Mouse (Mus musculus): ENCODE results near the gene Lcp2. TPM values are rescaled to one million over a fixed set of nuclear protein-coding genes. Genes with fewer than 3 reads are reported as not detected.

Lcp2 gene
- polyA plus RNA-seq, 1 experiment from 2014 or later: 1.2 TPM

GRCm38 (mm10) chr11:34050063-34050462 is 3.3 kb downstream of the Lcp2 start:
- 76% methylated on average over 1 of the region's 1 CpGs for WGBS
- H3K27me3 ChIP-seq (ENCODE audit: control insufficient read depth, insufficient read depth, low read length): no peaks in the 10 kb centered on the region

GRCm38 (mm10) chr11:34050643-34051042 is 3.9 kb downstream of the Lcp2 start:
- no peaks in the 10 kb centered on the region for H3K9me3 ChIP-seq (ENCODE audit: control insufficient read depth, low read length)
- no peak overlapping the region for H3K9ac ChIP-seq (ENCODE audit: low read length)
- ATAC-seq (ENCODE audit: low FRiP score, low TSS enrichment): no peak
- H3K27me3 ChIP-seq (ENCODE audit: control insufficient read depth, insufficient read depth, low read length): no peaks in the 10 kb centered on the region
- TF ChIP-seq CTCF (IDR thresholded peaks at IDR 0.05; ENCODE audit: low read depth): no peak
- no peak for TF ChIP-seq EP300 (optimal IDR thresholded peaks at IDR 0.05)
- no peaks in the 10 kb centered on the region for H3K4me1 ChIP-seq (replicated peaks; ENCODE audit: control insufficient read depth, insufficient read depth)
- DNase-seq (ENCODE audit: low spot score): no peak
- H3K4me2 ChIP-seq (replicated peaks; ENCODE audit: low read depth): no peak overlapping the region
- H3K4me3 ChIP-seq (ENCODE audit: low read depth, low read length): no peak overlapping the region
- H3K27ac ChIP-seq (replicated peaks): no peak overlapping the region
- H3K36me3 ChIP-seq (ENCODE audit: control insufficient read depth, insufficient read depth, low read length): no peaks in the 10 kb centered on the region
- WGBS: 61% methylated on average over 2 of the region's 2 CpGs

More at GRCm38 (mm10) chr11:34050063-34050462, 3.3 kb downstream of the Lcp2 start:
- H3K27ac ChIP-seq (replicated peaks): no peak overlapping the region
- no peaks in the 10 kb centered on the region for H3K4me1 ChIP-seq (replicated peaks; ENCODE audit: control insufficient read depth, insufficient read depth)
- H3K4me2 ChIP-seq (replicated peaks; ENCODE audit: low read depth): no peak overlapping the region
- no peak for ATAC-seq (ENCODE audit: low FRiP score, low TSS enrichment)
- no peak for TF ChIP-seq CTCF (IDR thresholded peaks at IDR 0.05; ENCODE audit: low read depth)
- TF ChIP-seq EP300 (optimal IDR thresholded peaks at IDR 0.05): no peak
- DNase-seq (ENCODE audit: low spot score): no peak
- H3K4me3 ChIP-seq (ENCODE audit: low read depth, low read length): no peak overlapping the region
- H3K36me3 ChIP-seq (ENCODE audit: control insufficient read depth, insufficient read depth, low read length): no peaks in the 10 kb centered on the region
- H3K9me3 ChIP-seq (ENCODE audit: control insufficient read depth, low read length): no peaks in the 10 kb centered on the region
- H3K9ac ChIP-seq (ENCODE audit: low read length): no peak overlapping the region

DNA sequence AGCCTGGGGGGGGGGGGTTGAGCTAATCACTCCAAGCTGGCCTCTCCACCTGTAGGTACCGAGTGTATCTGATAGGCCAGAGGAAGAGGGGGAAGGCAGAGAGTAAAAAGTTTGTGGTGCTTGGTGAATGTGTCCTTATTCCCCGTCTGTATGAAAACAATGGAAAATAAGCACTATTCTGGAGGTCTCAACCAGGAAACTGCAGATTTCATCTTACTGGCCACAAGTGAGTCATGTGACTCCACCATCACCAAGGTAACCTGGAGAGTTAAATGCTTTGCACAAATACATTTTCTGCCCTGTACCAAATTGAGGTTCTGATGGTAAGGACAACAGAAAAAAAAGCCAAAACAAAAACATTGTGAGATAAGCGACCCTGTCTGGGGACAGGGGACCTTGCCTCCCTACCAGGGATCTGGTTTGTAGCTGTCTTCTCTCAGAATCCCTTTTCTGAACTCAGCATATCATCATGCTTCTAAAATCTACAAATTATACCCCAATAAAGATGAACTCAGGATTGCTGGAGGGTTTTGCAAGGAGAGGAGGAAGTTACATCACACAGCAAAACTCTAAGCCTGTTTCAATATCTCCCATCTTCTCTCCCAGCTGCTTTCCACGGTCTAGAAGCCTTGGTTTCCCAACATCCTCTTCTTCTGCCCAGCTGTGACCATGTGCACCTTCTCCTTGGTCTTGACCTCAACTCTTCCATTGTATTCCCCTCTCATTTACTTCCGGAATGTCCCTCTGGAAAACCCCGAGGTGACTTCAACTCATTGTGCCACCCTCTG is 6.5 kb downstream of the Lcp2 start:
- Histone ChIP-seq H3K36me3 (ENCODE audit: control insufficient read depth, insufficient read depth, low read length) (no peaks in the 10 kb centered on the region), H3K27ac (replicated peaks) (no peak overlapping the region), H3K4me3 (ENCODE audit: low read depth, low read length) (no peak overlapping the region), H3K27me3 (ENCODE audit: control insufficient read depth, insufficient read depth, low read length) (no peaks in the 10 kb centered on the region), H3K4me2 (replicated peaks; ENCODE audit: low read depth) (no peak overlapping the region), H3K4me1 (replicated peaks; ENCODE audit: control insufficient read depth, insufficient read depth) (no peaks in the 10 kb centered on the region), H3K9me3 (ENCODE audit: control insufficient read depth, low read length) (no peaks in the 10 kb centered on the region), H3K9ac (ENCODE audit: low read length) (no peak overlapping the region)
- no peak for TF ChIP-seq CTCF (IDR thresholded peaks at IDR 0.05; ENCODE audit: low read depth)
- TF ChIP-seq EP300 (optimal IDR thresholded peaks at IDR 0.05): no peak
- 77% methylated on average over 6 of the region's 6 CpGs for WGBS
- no peak for DNase-seq (ENCODE audit: low spot score)
- no peak for ATAC-seq (ENCODE audit: low FRiP score, low TSS enrichment)

DNA sequence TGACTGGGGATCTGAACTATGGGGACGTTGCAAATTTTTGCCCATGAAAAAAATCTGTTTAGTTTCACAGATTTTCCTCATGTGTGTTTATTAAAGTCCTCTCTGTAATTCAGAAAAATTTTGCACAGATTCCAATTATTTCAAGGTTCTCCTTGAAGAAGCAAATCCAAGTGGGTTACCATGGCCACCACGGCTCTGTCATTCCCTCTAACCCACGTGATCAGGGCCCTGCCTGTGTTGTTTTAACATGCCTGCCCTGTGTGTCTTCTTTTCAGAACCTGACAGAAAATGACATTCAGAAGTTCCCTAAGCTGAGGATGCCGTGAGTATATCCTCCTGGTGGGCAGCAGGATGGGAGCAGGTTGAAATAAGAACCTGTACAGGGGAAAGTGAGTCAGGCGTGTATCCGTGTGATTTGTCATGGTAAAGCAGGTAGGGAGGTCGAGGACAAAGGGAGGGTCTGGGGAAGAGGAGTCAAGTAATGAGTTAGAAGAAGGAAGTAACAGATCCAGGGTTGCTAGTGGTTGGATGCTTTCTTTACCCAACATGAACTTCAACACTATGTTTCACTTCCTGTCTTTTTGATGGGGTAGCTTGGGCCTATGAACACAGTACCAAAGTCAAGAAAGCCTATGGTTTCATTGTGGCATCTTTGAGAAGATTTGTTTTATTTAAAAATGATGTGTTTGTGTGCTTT is 7.5 kb downstream of the Lcp2 start:
- no peak for ATAC-seq (ENCODE audit: low FRiP score, low TSS enrichment)
- WGBS: 70% methylated on average over 7 of the region's 7 CpGs
- H3K4me3 ChIP-seq (ENCODE audit: low read depth, low read length): no peak overlapping the region
- no peak overlapping the region for H3K4me2 ChIP-seq (replicated peaks; ENCODE audit: low read depth)
- no peaks in the 10 kb centered on the region for H3K36me3 ChIP-seq (ENCODE audit: control insufficient read depth, insufficient read depth, low read length)
- no peak for DNase-seq (ENCODE audit: low spot score)
- no peaks in the 10 kb centered on the region for H3K4me1 ChIP-seq (replicated peaks; ENCODE audit: control insufficient read depth, insufficient read depth)
- TF ChIP-seq EP300 (optimal IDR thresholded peaks at IDR 0.05): no peak
- TF ChIP-seq CTCF (IDR thresholded peaks at IDR 0.05; ENCODE audit: low read depth): no peak
- H3K9ac ChIP-seq (ENCODE audit: low read length): no peak overlapping the region
- no peaks in the 10 kb centered on the region for H3K9me3 ChIP-seq (ENCODE audit: control insufficient read depth, low read length)
- H3K27me3 ChIP-seq (ENCODE audit: control insufficient read depth, insufficient read depth, low read length): no peaks in the 10 kb centered on the region
- H3K27ac ChIP-seq (replicated peaks): no peak overlapping the region

DNA sequence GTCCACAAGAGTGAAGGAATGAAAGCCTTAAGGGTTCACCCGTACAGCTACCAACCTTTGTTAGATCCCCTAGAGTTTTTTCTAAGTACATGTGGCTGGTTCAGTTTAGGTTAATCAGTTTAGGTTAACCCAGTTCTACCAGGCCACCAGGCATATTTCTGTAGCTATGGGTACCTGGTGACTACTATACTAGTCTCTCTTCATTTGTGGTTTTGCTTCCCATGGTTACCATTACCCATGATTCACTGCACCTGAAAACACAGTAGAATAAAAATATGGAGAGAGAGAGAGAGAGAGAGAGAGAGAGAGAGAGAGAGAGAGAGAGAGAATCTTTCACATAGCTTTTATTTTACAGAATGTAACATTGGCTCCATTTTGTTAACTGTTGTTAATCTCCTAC is 10.0 kb downstream of the Lcp2 start:
- H3K27ac ChIP-seq (replicated peaks): no peak overlapping the region
- DNase-seq (ENCODE audit: low spot score) (no peak), ATAC-seq (ENCODE audit: low FRiP score, low TSS enrichment) (no peak)
- no peak overlapping the region for H3K9ac ChIP-seq (ENCODE audit: low read length)
- WGBS: 86% methylated on average over 1 of the region's 1 CpGs
- no peaks in the 10 kb centered on the region for H3K9me3 ChIP-seq (ENCODE audit: control insufficient read depth, low read length)
- H3K36me3 ChIP-seq (ENCODE audit: control insufficient read depth, insufficient read depth, low read length): no peaks in the 10 kb centered on the region
- H3K4me2 ChIP-seq (replicated peaks; ENCODE audit: low read depth): no peak overlapping the region
- TF ChIP-seq EP300 (optimal IDR thresholded peaks at IDR 0.05) (no peak), CTCF (IDR thresholded peaks at IDR 0.05; ENCODE audit: low read depth) (no peak)
- H3K4me1 ChIP-seq (replicated peaks; ENCODE audit: control insufficient read depth, insufficient read depth): no peaks in the 10 kb centered on the region
- H3K4me3 ChIP-seq (ENCODE audit: low read depth, low read length): no peak overlapping the region
- H3K27me3 ChIP-seq (ENCODE audit: control insufficient read depth, insufficient read depth, low read length): no peaks in the 10 kb centered on the region

DNA sequence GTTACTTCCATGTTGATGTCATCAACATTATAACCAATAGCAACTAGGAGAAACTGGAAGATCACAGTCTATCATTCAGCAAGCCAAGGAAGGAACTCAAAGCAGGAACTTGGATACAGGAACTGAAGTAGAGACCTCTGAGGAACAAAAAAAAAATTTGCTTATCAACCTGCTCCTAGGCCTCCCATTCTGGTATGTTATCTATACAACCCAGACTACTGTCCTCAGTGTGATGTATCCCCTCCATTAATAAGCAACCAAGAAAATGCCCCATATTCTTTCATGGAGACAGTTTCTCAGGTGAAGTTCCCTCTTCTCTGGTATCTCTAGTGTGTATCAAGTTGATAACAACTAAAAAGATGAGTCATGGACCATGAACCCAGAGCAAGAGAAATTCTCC is 11.6 kb downstream of the Lcp2 start:
- DNase-seq (ENCODE audit: low spot score) (no peak), ATAC-seq (ENCODE audit: low FRiP score, low TSS enrichment) (no peak)
- TF ChIP-seq EP300 (optimal IDR thresholded peaks at IDR 0.05) (no peak), CTCF (IDR thresholded peaks at IDR 0.05; ENCODE audit: low read depth) (no peak)
- Histone ChIP-seq H3K4me1 (replicated peaks; ENCODE audit: control insufficient read depth, insufficient read depth) (no peaks in the 10 kb centered on the region), H3K9me3 (ENCODE audit: control insufficient read depth, low read length) (no peaks in the 10 kb centered on the region), H3K4me2 (replicated peaks; ENCODE audit: low read depth) (no peak overlapping the region), H3K36me3 (ENCODE audit: control insufficient read depth, insufficient read depth, low read length) (no peaks in the 10 kb centered on the region), H3K27me3 (ENCODE audit: control insufficient read depth, insufficient read depth, low read length) (no peaks in the 10 kb centered on the region), H3K27ac (replicated peaks) (no peak overlapping the region), H3K4me3 (ENCODE audit: low read depth, low read length) (no peak overlapping the region), H3K9ac (ENCODE audit: low read length) (no peak overlapping the region)
